Mouse (Mus musculus) heart, postnatal 0 days (tissue): ENCODE measurements at regions not wholly inside any gene's neighbourhood (a gene's known extent, or its start where the extent isn't known, plus 50 kb on each side); places are given as distances from the start of the nearest gene placed in this dataset.

Source experiments
- CTCF ChIP-seq: IDR thresholded peaks from 2 replicates; pipeline ENCODE4 v1.5.1; 2016; ENCODE audit warnings: antibody characterized with exemption, control low read depth, low read depth
- EP300 ChIP-seq: IDR thresholded peaks from 2 replicates; pipeline ENCODE4 v1.6.1; 2016; ENCODE audit warnings: antibody characterized with exemption, low read depth

- TF ChIP-seq CTCF (no peak), EP300 (no peak)
Measured at GRCm38 (mm10) chr11:71846496-71846895, 96.8 kb downstream of the Wscd1 start.
